Mouse (Mus musculus) gastrocnemius, adult 2 months (tissue): ENCODE data around the gene Spag9. TPM values are rescaled to one million over a fixed set of nuclear protein-coding genes. Genes with fewer than 3 reads are reported as not detected.
A peak's percentile ranks its signal among the peaks of the same experiment; 100 is the strongest.
"Not testable (repeated sequence)": the region's sequence is repeated elsewhere in the genome, so short reads cannot be mapped to it uniquely, and the experiment has no call there.

Experiments
- DNase-seq: peaks from one replicate; pipeline ENCODE4 v3.0.0; 2022
- H3K27ac ChIP-seq: fragments of 200-600 bp; 2 replicates; pipeline ENCODE4 v1.8.1; 2022; ENCODE audit warnings: mild to moderate bottlenecking
- H3K4me3 ChIP-seq: fragments of 200-600 bp; 2 replicates; pipeline ENCODE4 v1.8.1; 2022; ENCODE audit warnings: mild to moderate bottlenecking, moderate library complexity
- CTCF ChIP-seq: fragments of 200-600 bp; IDR thresholded peaks from 2 replicates; pipeline ENCODE4 v1.8.1; 2022; ENCODE audit warnings: antibody characterized with exemption, mild to moderate bottlenecking, moderate library complexity
- intact Hi-C: fragments of 180-260 bp; cut with DNase I; formaldehyde crosslinking; loops from one replicate; pipeline ENCODE4 v1.15.1; 2025
- total RNA-seq, 2 experiments: library from RNA; stranded (reverse); gene quantifications; 2 replicates each; pipeline ENCODE4 v1.2.3; 2021

Gene Spag9
- total RNA-seq, 2 experiments from 2014 or later: 154 to 161 TPM

DNA sequence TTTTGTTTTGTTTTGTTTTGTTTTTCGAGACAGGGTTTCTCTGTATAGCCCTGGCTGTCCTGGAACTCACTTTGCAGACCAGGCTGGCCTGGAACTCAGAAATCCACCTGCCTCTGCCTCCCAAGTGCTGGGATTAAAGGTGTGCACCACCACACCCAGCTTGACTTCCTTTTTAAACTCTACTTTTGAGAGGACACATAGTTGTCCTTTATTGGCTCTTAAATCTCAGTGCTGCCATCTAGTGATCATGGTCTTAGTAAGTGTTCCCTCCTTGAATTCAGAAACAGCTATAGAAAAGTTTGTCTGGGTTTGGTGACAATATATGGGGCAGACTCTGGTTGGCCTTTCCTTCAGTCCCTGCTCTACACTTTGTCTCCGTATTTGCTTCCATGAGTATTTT lies 91.1 kb downstream of the Spag9 start:
- DNase-seq, H3K4me3 ChIP-seq: not testable (repeated sequence)
- peak overlapping the region; percentile 56 for H3K27ac ChIP-seq
- peak; percentile 67 for TF ChIP-seq CTCF
- intact Hi-C loops: loop anchor here (1.0 to 5.0 kb wide), 2 partner anchors 50 to 119 kb away; partner anchors contain the start of genes Gm20390 and Nme1

DNA sequence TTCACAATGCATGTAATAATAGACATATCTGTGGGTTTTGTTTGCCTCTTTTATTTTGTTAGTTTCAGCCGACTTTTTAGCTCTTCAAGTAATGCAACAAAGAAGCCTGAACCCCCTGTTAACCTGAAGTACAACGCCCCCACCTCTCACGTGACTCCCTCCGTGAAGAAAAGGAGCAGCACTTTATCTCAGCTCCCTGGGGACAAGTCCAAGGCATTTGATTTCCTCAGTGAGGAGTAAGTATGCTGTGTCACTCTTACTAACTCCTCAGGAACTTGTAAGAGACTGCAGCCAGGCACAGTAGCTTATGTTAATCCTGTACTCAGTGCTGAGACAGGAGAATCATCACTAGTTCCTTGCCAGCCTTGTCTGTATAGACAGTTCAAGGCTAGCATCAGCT lies 94.6 kb downstream of the Spag9 start:
- no peak for DNase-seq
- no peak for TF ChIP-seq CTCF
- Histone ChIP-seq H3K27ac (no peak overlapping the region), H3K4me3 (no peak overlapping the region)
- intact Hi-C loops: no loop called here

DNA sequence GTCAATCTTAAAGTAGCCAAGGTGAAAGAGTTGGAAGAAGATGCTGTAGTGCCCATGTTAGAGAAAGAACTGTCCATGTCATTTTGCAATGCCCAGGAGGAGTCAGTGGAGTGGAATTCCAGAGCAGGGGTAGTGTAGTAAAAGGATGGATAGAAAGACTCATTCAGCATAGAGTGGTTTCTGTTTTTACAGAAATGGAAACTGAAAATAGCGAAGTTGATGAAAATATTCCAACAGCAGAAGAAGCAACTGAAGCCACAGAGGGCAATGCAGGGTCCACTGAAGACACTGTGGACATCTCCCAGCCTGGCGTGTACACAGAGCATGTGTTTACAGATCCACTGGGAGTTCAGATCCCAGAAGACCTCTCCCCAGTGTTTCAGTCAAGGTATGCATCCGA lies 101.6 kb downstream of the Spag9 start:
- Histone ChIP-seq H3K27ac (no peak overlapping the region), H3K4me3 (no peak overlapping the region)
- no peak for DNase-seq
- no peak for TF ChIP-seq CTCF
- intact Hi-C loops: no loop called here

DNA sequence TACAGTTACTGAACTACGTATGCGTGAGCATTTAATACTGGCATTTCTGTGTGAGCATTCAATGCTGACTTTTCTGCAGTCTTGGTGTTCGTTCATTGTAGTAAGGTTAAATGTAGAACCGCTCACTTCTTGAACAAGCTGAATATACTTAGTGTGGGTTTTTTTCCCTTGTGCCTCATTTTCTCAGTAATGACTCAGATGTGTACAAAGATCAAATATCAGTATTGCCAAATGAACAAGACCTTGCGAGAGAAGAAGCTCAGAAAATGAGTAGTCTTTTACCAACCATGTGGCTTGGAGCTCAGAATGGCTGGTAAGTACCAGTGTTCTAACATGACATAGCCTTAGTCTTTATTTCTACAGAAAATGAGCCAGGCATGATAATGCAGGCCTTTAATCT lies 102.9 kb downstream of the Spag9 start:
- TF ChIP-seq CTCF: no peak
- Histone ChIP-seq H3K27ac (no peak overlapping the region), H3K4me3 (no peak overlapping the region)
- intact Hi-C loops: no loop called here
- no peak for DNase-seq

DNA sequence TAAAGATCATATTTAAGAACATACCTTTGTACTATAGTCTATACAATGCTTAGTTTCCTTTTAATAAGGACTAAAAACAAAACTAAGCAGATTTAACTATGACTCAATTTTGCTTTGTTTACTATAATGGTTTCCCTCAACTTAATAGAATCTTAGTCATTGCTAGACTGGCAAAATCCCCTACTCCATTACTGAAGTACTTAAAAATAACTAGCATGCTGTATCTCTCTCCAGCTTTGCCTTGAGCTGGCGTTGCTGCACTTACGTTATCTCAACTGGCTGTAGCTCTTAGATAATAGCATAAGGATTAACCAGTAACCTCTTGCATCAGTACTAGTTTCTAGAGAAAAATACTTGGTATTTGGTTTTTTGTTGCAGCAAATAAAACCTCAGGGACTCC lies 117.9 kb downstream of the Spag9 start:
- H3K4me3 ChIP-seq: no peak overlapping the region
- no peak for TF ChIP-seq CTCF
- intact Hi-C loops: no loop called here
- H3K27ac ChIP-seq: no peak overlapping the region
- DNase-seq: no peak

DNA sequence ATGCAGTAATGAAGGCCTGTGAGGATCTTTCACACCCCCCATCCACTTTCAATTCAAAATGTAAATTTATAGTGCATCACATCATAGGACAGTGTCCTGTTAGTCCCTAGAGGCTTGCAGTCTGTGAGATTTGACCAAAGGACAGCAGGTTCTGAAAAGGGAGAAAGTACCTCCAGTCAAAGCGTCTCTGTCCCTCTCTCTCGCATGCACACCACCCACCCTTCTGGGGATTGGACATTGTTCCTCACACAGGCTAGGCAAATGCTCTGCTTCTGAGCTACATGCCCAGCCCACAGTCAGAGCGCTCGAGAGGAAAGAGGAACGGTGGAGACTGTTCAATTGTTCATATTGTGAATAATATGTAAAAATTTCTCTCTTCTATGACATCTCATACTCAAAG lies 119.5 kb downstream of the Spag9 start:
- H3K4me3 ChIP-seq: no peak overlapping the region
- no peak overlapping the region for H3K27ac ChIP-seq
- no peak for DNase-seq
- TF ChIP-seq CTCF: no peak
- intact Hi-C loops: no loop called here

DNA sequence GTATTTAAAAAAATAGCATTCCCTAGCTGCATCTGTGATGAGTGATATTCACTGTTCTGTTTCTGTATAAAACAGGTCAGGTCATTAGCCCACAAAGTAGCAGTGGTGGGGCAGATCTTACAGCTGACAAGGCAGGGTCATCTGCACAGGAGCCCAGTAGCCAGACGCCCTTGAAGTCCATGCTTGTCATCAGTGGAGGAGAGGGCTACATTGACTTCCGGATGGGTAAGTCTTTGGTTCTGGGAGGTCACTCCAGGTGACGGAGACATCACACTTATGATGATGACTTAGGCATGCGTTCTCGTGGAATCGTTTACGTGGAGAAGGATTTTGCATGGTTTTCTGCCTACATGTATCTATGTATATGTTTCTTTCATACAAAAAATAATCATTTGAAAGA lies 120.8 kb downstream of the Spag9 start:
- Histone ChIP-seq H3K4me3 (no peak overlapping the region), H3K27ac (no peak overlapping the region)
- intact Hi-C loops: no loop called here
- no peak for DNase-seq
- no peak for TF ChIP-seq CTCF

DNA sequence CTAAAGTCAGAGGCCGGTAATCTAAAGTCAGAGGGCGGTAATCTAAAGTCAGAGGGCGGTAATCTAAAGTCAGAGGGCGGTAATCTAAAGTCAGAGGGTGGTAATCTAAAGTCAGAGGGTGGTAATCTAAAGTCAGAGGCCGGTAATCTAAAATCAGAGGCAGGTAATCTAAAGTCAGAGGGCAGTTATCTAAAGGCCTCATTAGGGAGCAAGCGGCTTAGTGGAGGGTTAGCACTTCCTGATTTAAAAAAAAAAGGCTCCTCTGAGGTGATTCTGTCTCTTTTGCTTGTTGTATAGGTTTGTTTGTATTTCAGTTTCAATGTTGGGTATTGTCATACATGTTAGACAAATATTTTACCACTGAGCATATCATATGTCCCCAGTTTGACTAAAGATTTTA lies 121.9 kb downstream of the Spag9 start:
- TF ChIP-seq CTCF: no peak
- DNase-seq: no peak
- intact Hi-C loops: no loop called here
- Histone ChIP-seq H3K27ac (no peak overlapping the region), H3K4me3 (no peak overlapping the region)

DNA sequence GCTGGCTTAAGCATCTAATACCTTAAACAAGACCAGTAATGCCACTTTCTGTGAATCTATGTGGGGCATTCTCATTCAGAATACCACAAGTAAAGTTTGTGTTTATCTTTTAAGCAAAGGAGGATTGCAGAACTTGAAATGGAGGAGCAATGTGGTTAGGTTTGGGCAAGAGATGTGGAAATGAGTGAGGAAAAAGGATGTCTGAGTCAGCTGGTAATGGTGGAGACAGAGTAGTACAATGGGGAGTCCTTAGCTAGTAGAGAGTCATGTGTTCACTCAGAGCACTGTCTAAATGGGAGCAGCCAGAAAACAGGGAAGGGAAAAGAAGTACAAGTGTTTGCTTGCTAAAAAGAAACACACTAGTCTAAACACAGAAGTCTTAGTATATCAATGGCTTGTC lies 122.7 kb downstream of the Spag9 start:
- intact Hi-C loops: no loop called here
- DNase-seq: no peak
- no peak for TF ChIP-seq CTCF
- no peak overlapping the region for H3K4me3 ChIP-seq
- no peak overlapping the region for H3K27ac ChIP-seq

DNA sequence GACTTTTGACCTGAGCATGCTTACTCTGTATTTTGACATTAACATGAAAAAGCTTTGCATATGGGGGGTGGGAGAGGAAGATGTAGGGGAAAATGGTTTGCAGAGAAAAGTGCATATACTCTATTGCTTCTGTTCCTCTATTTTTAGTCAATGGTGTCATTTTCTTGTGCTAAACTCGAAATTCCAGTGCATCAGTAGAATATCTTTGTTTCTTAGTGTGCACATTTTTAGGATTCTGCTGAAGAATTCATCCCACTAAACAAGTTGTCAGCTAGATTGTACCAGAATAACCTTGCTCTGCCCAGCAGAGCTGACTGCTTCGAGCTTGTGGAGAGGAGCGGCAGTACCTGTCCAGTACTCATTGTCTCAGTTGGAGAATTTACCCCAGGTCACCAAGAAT lies 124.8 kb downstream of the Spag9 start:
- no peak overlapping the region for H3K4me3 ChIP-seq
- TF ChIP-seq CTCF: no peak
- no peak for DNase-seq
- H3K27ac ChIP-seq: no peak overlapping the region
- intact Hi-C loops: no loop called here

DNA sequence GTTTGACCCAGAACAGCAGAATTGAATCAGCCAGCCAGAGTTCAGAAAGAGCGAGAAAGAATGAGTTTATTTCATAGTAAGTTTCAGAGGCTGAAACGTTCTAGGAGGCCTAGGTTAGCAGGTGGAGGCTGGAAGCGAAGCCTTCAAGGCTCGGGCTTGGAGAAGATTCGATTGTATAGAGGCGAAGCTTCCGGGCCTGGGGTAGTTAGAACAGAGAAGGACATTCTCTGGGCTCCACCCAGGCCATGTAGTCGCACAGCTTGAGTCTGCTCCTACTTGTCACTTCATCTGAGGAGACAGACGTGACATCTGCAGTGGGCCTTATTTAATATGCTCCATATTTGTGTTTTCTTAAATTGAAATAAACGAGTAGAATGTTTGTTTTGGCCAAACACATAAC lies 125.6 kb downstream of the Spag9 start:
- no peak overlapping the region for H3K27ac ChIP-seq
- no peak for TF ChIP-seq CTCF
- intact Hi-C loops: no loop called here
- DNase-seq: no peak
- H3K4me3 ChIP-seq: no peak overlapping the region

DNA sequence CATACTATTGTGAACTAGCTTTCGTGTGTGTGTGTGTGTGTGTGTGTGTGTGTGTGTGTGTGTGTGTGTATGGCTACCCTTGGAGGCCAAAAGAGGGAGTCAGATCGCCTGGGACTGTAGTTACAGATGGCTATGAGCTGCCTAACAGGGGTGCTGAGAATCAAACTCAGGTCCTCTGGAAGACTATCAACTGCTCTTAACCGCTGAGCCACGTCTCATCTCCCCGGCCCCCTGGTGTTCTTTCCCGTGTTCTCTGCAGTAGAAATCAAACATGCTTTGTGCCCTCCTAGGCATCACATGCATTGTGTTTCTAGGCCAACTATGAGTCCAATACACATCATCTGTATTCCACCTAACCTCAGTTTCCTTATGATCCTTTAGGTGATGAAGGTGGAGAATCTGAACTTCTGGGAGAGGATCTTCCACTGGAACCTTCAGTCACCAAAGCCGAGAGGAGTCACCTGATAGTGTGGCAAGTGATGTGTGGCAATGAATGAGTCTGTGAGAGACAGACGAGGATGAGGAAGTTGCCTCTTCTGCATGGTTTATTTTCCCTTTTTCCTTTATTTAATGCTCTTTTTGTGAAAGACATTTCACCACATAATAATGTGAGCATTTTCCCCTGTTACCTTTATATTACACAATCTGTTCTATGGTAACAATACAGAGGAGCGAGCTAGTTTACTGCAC lies 126.6 kb downstream of the Spag9 start:
- Histone ChIP-seq H3K27ac (no peak overlapping the region), H3K4me3 (no peak overlapping the region)
- TF ChIP-seq CTCF: no peak
- intact Hi-C loops: no loop called here
- DNase-seq: no peak

DNA sequence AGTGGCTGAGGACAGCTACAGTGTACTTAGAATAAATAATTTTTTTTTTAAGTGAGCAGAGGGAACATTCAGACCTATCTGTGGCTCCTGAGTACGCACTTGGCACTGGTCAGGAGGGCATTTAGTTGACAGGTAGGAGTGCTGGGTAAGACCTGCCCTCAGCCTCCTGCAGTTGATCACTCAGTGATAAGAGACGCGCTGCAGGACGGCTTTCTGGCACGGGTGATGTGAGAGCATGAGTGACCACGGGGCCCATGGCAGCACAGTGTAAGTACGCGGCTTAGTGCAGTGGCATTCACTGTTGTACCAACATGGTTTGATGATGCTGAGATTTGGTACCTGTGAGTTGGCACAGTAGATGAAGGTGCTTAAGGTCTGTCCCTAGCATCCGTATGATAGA lies 130.8 kb downstream of the Spag9 start:
- intact Hi-C loops: loop anchor here (5.0 kb wide), 1 partner anchor 361 kb away; the partner anchor contains the start of gene Spata20
- TF ChIP-seq CTCF: no peak
- no peak for DNase-seq
- Histone ChIP-seq H3K4me3 (no peak overlapping the region), H3K27ac (no peak overlapping the region)

DNA sequence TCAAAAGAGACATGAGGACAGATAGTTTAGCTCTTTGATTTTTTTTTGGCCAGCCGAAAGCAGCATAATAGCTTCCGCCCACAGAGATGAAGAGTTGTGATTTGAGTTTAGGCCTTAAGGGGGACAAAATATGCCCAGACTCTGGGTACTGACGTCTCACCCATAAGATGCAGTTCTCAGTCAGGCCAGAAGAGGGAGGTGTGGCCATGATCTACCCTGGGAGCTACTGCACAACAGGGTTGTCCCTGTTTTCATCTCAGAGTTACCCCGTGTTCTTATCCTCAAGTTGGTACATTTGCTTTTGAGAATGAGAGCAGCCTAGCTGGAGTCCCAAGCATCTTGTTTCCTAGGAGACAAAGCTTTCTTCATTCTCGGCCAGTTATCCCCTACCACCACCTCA lies 132.1 kb downstream of the Spag9 start:
- Histone ChIP-seq H3K4me3 (no peak overlapping the region), H3K27ac (peak overlapping the region; percentile 56)
- peak; percentile 90 for TF ChIP-seq CTCF
- intact Hi-C loops: loop anchor here (1.0 to 5.0 kb wide), 3 partner anchors 149 to 359 kb away; partner anchors contain the start of gene Spata20
- peak; percentile 76 for DNase-seq
